Mouse (Mus musculus): ENCODE measurements around the gene Olfr1395. TPM values are rescaled to one million over a fixed set of nuclear protein-coding genes. Genes with fewer than 3 reads are reported as not detected.

Gene Olfr1395
- total and polyA plus RNA-seq, 3 experiments: not detected

GRCm38 (mm10) chr11:49183172-49183571, 41.1 kb downstream of the Olfr1395 start:
- Histone ChIP-seq H3K79me2 (ENCODE audit: control insufficient read depth, insufficient read depth, low read length, poor library complexity) (no peaks in the 10 kb centered on the region), H3K36me3 (ENCODE audit: control insufficient read depth in 1 of 2, insufficient read depth in 2 of 2, low read length in 2 of 2) (no peaks in the 10 kb centered on the region), H3K27me3 (ENCODE audit: control insufficient read depth in 1 of 2, insufficient read depth in 2 of 2, low read length in 2 of 2) (peaks cover 3 to 7% of the 10 kb centered on the region in 2 experiments), H3K4me3 (ENCODE audit: control insufficient read depth in 1 of 2, insufficient read depth in 1 of 2, low read depth in 2 of 2, low read length in 2 of 2) (no peak overlapping the region), H3K4me1 (ENCODE audit: control insufficient read depth in 1 of 2, insufficient read depth in 2 of 2, low read length in 2 of 2) (no peaks in the 10 kb centered on the region), H3K9ac (ENCODE audit: control insufficient read depth, low read depth, low read length, poor library complexity, severe bottlenecking) (no peak overlapping the region), H3K27ac (ENCODE audit: control insufficient read depth, low read depth, low read length) (no peak overlapping the region), H3K9me3 (replicated peaks; ENCODE audit: insufficient read depth, low read length) (no peaks in the 10 kb centered on the region)
- no peak for DNase-seq (ENCODE audit: low read depth, low spot score)
- TF ChIP-seq MAX (IDR thresholded peaks at IDR 0.05; ENCODE audit: low read length): no peak
- no peak for TF ChIP-seq E2F4 (IDR thresholded peaks at IDR 0.05; ENCODE audit: borderline replicate concordance, low read depth, low read length)
- no peak for TF ChIP-seq RAD21 (IDR thresholded peaks at IDR 0.05; ENCODE audit: low read depth, low read length)
- no peak for TF ChIP-seq MAFK (IDR thresholded peaks at IDR 0.05; ENCODE audit: borderline replicate concordance, low read depth, low read length)
- no peak for TF ChIP-seq JUND (IDR thresholded peaks at IDR 0.05; ENCODE audit: low read depth, low read length)
- TF ChIP-seq USF2 (IDR thresholded peaks at IDR 0.05; ENCODE audit: borderline replicate concordance in 1 of 2, insufficient read depth in 1 of 2, low read depth in 1 of 2, low read length in 2 of 2): no peak
- TF ChIP-seq TBP (IDR thresholded peaks at IDR 0.05; ENCODE audit: low read depth, low read length): no peak
- no peak for TF ChIP-seq KAT2A (conservative IDR thresholded peaks at IDR 0.05; ENCODE audit: low read depth, low read length)
- TF ChIP-seq MAZ (IDR thresholded peaks at IDR 0.05; ENCODE audit: low read depth, low read length): no peak
- no peak for TF ChIP-seq MEF2A (IDR thresholded peaks at IDR 0.05; ENCODE audit: extremely low read depth, insufficient replicate concordance, low read depth, low read length, poor library complexity, severe bottlenecking)
- TF ChIP-seq RCOR1 (IDR thresholded peaks at IDR 0.05; ENCODE audit: low read depth, low read length): no peak

GRCm38 (mm10) chr11:49186452-49186851, 44.4 kb downstream of the Olfr1395 start:
- no peaks in the 10 kb centered on the region for H3K79me2 ChIP-seq (ENCODE audit: control insufficient read depth, insufficient read depth, low read length, poor library complexity)
- no peak overlapping the region for H3K27ac ChIP-seq (ENCODE audit: control insufficient read depth, low read depth, low read length)
- no peaks in the 10 kb centered on the region for H3K4me1 ChIP-seq (ENCODE audit: control insufficient read depth in 1 of 2, insufficient read depth in 2 of 2, low read length in 2 of 2)
- TF ChIP-seq SIN3A (IDR thresholded peaks at IDR 0.05; ENCODE audit: low read length): no peak
- no peak for TF ChIP-seq GABPA (IDR thresholded peaks at IDR 0.05; ENCODE audit: low read depth, low read length)
- TF ChIP-seq EP300 (IDR thresholded peaks at IDR 0.05; ENCODE audit: low read depth in 1 of 2, low read length in 2 of 2): no peak
- TF ChIP-seq ELF1 (IDR thresholded peaks at IDR 0.05; ENCODE audit: low read depth, low read length): no peak
- no peak for TF ChIP-seq MEF2A (IDR thresholded peaks at IDR 0.05; ENCODE audit: extremely low read depth, insufficient replicate concordance, low read depth, low read length, poor library complexity, severe bottlenecking)
- no peak for DNase-seq (ENCODE audit: low read depth, low spot score)
- H3K9me3 ChIP-seq (replicated peaks; ENCODE audit: insufficient read depth, low read length): no peaks in the 10 kb centered on the region
- H3K9ac ChIP-seq (ENCODE audit: control insufficient read depth, low read depth, low read length, poor library complexity, severe bottlenecking): no peak overlapping the region
- H3K4me3 ChIP-seq (ENCODE audit: control insufficient read depth in 1 of 2, insufficient read depth in 1 of 2, low read depth in 2 of 2, low read length in 2 of 2): no peak overlapping the region
- peaks cover 0 to 2% of the 10 kb centered on the region in 2 experiments; a peak in 3 of 4 replicates for H3K27me3 ChIP-seq (ENCODE audit: control insufficient read depth in 1 of 2, insufficient read depth in 2 of 2, low read length in 2 of 2)
- H3K36me3 ChIP-seq (ENCODE audit: control insufficient read depth in 1 of 2, insufficient read depth in 2 of 2, low read length in 2 of 2): no peaks in the 10 kb centered on the region
